Mouse (Mus musculus) heart, embryonic 13.5 days (tissue): Measurements from ENCODE around the gene Stk24. TPM values are rescaled to one million over a fixed set of nuclear protein-coding genes. Genes with fewer than 3 reads are reported as not detected.

ENCODE experiments used
- ATAC-seq: fragments of 200-750 bp; cut with Nextera tagmentation; 2 replicates; pipeline ENCODE4 v1.8.0; 2017; ENCODE audit warnings: moderate TSS enrichment; ENCODE audit not compliant: insufficient number of reproducible peaks, low FRiP score, low TSS enrichment; ENCODE audit errors: extremely low read depth
- H3K27ac ChIP-seq: fragments of 300-500 bp; sonication (generic); replicated peaks from 2 replicates; pipeline ENCODE4 v1.5.1; 2015; ENCODE audit warnings: moderate library complexity, mild to moderate bottlenecking, inconsistent platforms
- H3K27me3 ChIP-seq: fragments of 300-500 bp; sonication (generic); replicated peaks from 2 replicates; pipeline ENCODE4 v1.6.1; 2015; ENCODE audit warnings: mild to moderate bottlenecking, inconsistent platforms
- H3K36me3 ChIP-seq: fragments of 300-500 bp; sonication (generic); 2 replicates; pipeline ENCODE4 v1.6.1; 2015; ENCODE audit warnings: mild to moderate bottlenecking, inconsistent platforms
- H3K4me1 ChIP-seq: fragments of 300-500 bp; sonication (generic); 2 replicates; pipeline ENCODE4 v1.6.1; 2015; ENCODE audit warnings: inconsistent platforms
- H3K4me2 ChIP-seq: fragments of 300-500 bp; sonication (generic); 2 replicates; pipeline ENCODE4 v1.6.1; 2015; ENCODE audit warnings: inconsistent platforms, mild to moderate bottlenecking, moderate library complexity
- H3K4me3 ChIP-seq: fragments of 300-500 bp; sonication (generic); 2 replicates; pipeline ENCODE4 v1.5.1; 2015; ENCODE audit warnings: moderate library complexity, mild to moderate bottlenecking, inconsistent platforms
- H3K9ac ChIP-seq: fragments of 300-500 bp; sonication (generic); 2 replicates; pipeline ENCODE4 v1.6.1; 2015; ENCODE audit warnings: inconsistent platforms, mild to moderate bottlenecking, moderate library complexity
- H3K9me3 ChIP-seq: fragments of 300-500 bp; sonication (generic); 2 replicates; pipeline ENCODE4 v1.6.1; 2016; ENCODE audit warnings: inconsistent platforms
- WGBS: fragments of 180-500 bp; shearing (Covaris S2); methylation state at CpG from one replicate; pipeline ENCODE4 v1.1.7; 2015; ENCODE audit warnings: mixed read lengths; 5-methylcytosine and 5-hydroxymethylcytosine counted together
- polyA plus RNA-seq: library from polyadenylated mRNA; unstranded; fragments of >200 nt; fragmentation: Nextera tagmentation; extraction: Ambion mirVana; gene quantifications from 2 replicates; pipeline ENCODE4 v1.2.1, GENCODE M21; 2015

The Stk24 gene
- polyA plus RNA-seq, 1 experiment from 2014 or later = 29.7 TPM

GRCm38 (mm10) chr14:121348256-121348655 is 31.6 kb downstream of the Stk24 start:
- WGBS = 29% methylated on average over 8 of the region's 8 CpGs
- Histone ChIP-seq H3K4me3 (no peak overlapping the region), H3K36me3 (no peaks in the 10 kb centered on the region), H3K27ac (peak overlapping the region; percentile 44), H3K4me2 (no peak overlapping the region), H3K4me1 (peaks cover 94% of the 10 kb centered on the region), H3K9me3 (no peaks in the 10 kb centered on the region), H3K27me3 (no peaks in the 10 kb centered on the region), H3K9ac (peak overlapping the region; percentile 52)
- no peak for ATAC-seq

DNA sequence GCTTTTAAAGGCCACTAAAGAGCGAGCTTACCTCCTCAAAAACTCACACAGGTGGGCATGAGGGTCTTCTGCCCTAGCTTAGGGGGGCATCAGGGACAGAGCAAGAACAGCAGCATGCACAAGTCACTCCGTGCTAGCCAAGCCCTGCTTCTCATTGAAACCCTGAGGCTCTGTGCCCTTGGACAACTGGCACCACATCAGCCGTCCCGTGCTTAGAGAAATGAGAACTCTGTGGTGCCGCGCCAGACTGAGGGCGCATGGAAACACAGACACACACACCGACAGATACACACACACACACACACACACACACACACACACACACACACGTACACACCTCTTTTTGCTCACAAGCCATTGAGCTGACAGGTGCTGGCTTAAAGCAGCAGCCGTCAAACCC is 32.7 kb downstream of the Stk24 start:
- no peak for ATAC-seq

DNA sequence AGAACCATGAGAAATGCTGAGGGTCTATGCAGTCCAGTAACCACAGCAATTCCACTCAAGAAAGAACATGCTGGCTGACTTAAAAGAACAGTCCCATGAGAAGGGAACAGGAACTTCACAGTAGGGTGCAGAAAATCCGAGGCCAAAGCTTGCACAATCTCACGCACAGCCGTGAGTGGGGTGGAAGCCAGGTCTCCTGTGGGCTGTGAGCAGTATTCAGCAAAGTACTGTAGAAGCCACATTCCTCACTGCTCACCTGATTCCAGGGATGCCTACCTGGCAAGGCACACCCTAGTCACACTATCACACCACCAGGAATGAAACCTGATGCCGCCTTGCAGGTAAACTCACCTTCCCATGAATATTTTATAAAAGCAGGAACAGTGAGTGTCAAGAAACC is 33.2 kb downstream of the Stk24 start:
- H3K4me2 ChIP-seq = no peak overlapping the region
- 87% methylated on average over 4 of the region's 4 CpGs for WGBS
- no peak for ATAC-seq

More for the DNA sequence above, 32.7 kb downstream of the Stk24 start:
- Histone ChIP-seq H3K4me2 (no peak overlapping the region), H3K4me1 (peaks cover 94% of the 10 kb centered on the region), H3K36me3 (no peaks in the 10 kb centered on the region), H3K27me3 (no peaks in the 10 kb centered on the region), H3K9me3 (no peaks in the 10 kb centered on the region), H3K4me3 (no peak overlapping the region), H3K27ac (no peak overlapping the region), H3K9ac (no peak overlapping the region)
- WGBS = 87% methylated on average over 10 of the region's 10 CpGs

GRCm38 (mm10) chr14:121346053-121346452 is 33.8 kb downstream of the Stk24 start:
- no peak overlapping the region for H3K9ac ChIP-seq
- peaks cover 94% of the 10 kb centered on the region for H3K4me1 ChIP-seq
- no peaks in the 10 kb centered on the region for H3K27me3 ChIP-seq
- H3K4me3 ChIP-seq = no peak overlapping the region
- H3K27ac ChIP-seq = no peak overlapping the region
- no peak overlapping the region for H3K4me2 ChIP-seq
- no peaks in the 10 kb centered on the region for H3K9me3 ChIP-seq
- H3K36me3 ChIP-seq = no peaks in the 10 kb centered on the region
- 87% methylated on average over 4 of the region's 4 CpGs for WGBS
- ATAC-seq = no peak

More for the DNA sequence above, 33.2 kb downstream of the Stk24 start:
- no peaks in the 10 kb centered on the region for H3K27me3 ChIP-seq
- peaks cover 94% of the 10 kb centered on the region for H3K4me1 ChIP-seq
- H3K36me3 ChIP-seq = no peaks in the 10 kb centered on the region
- H3K4me3 ChIP-seq = no peak overlapping the region
- H3K9ac ChIP-seq = no peak overlapping the region
- H3K9me3 ChIP-seq = no peaks in the 10 kb centered on the region
- H3K27ac ChIP-seq = no peak overlapping the region

DNA sequence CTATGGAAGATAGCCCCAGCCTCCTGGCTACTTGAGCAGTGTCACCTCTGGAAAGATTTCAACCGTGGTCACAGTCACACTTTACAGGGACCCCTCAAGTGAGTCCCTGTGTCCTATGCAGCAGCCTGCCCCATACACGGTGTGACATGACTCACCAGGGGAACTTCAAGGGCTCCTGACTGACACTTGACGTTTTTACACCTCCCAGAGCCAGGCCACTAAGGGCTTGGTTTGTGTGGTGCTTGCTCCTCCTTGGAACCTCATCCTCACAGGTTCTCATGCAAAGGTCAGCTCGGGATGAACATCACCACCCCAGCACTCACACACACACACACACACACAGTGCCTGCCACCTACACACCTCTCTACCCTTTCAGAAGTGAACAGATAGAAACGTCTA is 34.9 kb downstream of the Stk24 start:
- Histone ChIP-seq H3K4me2 (no peak overlapping the region), H3K27ac (peak overlapping the region; percentile 29), H3K27me3 (no peaks in the 10 kb centered on the region), H3K36me3 (no peaks in the 10 kb centered on the region), H3K9ac (no peak overlapping the region), H3K4me3 (no peak overlapping the region), H3K9me3 (no peaks in the 10 kb centered on the region), H3K4me1 (peaks cover 97% of the 10 kb centered on the region)
- WGBS = 37% methylated on average over 5 of the region's 5 CpGs
- no peak for ATAC-seq

- no peaks in the 10 kb centered on the region for H3K27me3 ChIP-seq
- H3K4me2 ChIP-seq = no peak overlapping the region
- peaks cover 97% of the 10 kb centered on the region for H3K4me1 ChIP-seq
- H3K36me3 ChIP-seq = no peaks in the 10 kb centered on the region
- ATAC-seq = no peak
- H3K9ac ChIP-seq = no peak overlapping the region
- H3K4me3 ChIP-seq = no peak overlapping the region
- no peak overlapping the region for H3K27ac ChIP-seq
- 90% methylated on average over 3 of the region's 3 CpGs for WGBS
- no peaks in the 10 kb centered on the region for H3K9me3 ChIP-seq
Measured at GRCm38 (mm10) chr14:121342885-121343284, 36.9 kb downstream of the Stk24 start.

GRCm38 (mm10) chr14:121339951-121340401 is 39.8 kb downstream of the Stk24 start:
- Histone ChIP-seq H3K36me3 (peaks cover 25% of the 10 kb centered on the region), H3K9ac (peak overlapping the region; percentile 63), H3K27ac (peak overlapping the region; percentile 24), H3K4me3 (no peak overlapping the region), H3K9me3 (no peaks in the 10 kb centered on the region), H3K4me1 (peaks cover 82% of the 10 kb centered on the region), H3K4me2 (no peak overlapping the region), H3K27me3 (no peaks in the 10 kb centered on the region)
- no peak for ATAC-seq
- WGBS = 64% methylated on average over 8 of the region's 8 CpGs

DNA sequence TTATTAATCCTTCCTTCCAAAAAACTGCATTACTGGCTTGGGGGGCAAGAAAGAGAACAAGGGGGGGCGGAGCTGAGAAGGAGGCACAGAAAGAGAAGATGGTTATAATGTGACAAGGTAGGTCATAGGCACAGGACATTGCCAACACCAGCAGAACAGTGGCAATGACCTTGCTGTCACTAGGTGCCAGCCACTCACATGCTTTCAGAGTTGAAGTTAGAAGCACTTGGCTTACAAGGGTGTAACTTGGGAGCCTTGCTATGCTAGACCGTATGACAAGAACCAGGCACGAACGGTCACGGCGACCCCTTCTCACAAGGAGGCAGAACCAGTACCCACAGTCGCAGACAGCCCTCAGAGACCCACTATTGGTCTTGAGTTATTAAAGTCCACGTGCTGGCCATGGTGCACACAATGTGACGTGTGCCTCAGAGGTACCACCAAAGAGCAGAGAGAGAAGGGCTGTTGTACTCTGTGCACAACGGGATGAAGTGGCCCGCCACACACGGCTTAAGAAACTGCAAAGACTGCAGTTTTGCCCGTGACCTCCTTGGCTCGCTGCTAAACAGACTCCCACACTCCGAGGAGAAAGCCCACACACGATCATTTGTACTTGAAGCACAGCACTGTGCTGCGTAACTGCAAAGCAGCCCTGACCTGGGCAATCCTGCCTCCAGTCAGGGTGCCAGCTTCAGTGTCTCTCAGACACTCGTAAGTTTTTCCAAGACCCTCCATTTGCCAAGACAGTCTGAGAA is 40.8 kb downstream of the Stk24 start:
- 0 out of 2 replicates have a peak overlapping the region, but pooled peaks have one; percentile 8 for H3K27ac ChIP-seq
- H3K27me3 ChIP-seq = no peaks in the 10 kb centered on the region
- WGBS = 72% methylated on average over 18 of the region's 18 CpGs
- H3K4me2 ChIP-seq = no peak overlapping the region
- 0 out of 2 replicates have a peak, but pooled peaks have one; percentile 15 for ATAC-seq
- H3K9ac ChIP-seq = peak overlapping the region; percentile 24; the same call in 1 of the 2 replicates
- peaks cover 74% of the 10 kb centered on the region for H3K4me1 ChIP-seq
- no peak overlapping the region for H3K4me3 ChIP-seq
- H3K9me3 ChIP-seq = no peaks in the 10 kb centered on the region
- peaks cover 32% of the 10 kb centered on the region for H3K36me3 ChIP-seq

DNA sequence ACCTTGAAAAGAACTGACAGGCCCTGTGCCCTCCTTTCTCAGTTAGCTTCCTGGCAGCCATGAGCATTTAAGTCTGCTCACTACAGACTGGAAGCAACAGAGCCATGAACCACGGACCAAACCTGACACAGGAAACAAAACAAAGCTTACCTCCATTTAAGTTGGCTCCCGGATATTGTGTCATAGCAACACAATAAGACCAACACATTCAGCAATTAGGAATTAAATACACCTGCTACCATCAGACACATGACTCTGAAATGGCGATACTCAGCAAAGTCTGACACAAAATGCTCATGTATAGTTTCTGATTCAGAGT is 49.8 kb downstream of the Stk24 start:
- 75% methylated on average over 3 of the region's 3 CpGs for WGBS
- no peaks in the 10 kb centered on the region for H3K9me3 ChIP-seq
- H3K9ac ChIP-seq = no peak overlapping the region
- no peak for ATAC-seq
- peaks cover 8% of the 10 kb centered on the region for H3K36me3 ChIP-seq
- no peak overlapping the region for H3K4me3 ChIP-seq
- peaks cover 54% of the 10 kb centered on the region for H3K4me1 ChIP-seq
- H3K27ac ChIP-seq = no peak overlapping the region
- no peaks in the 10 kb centered on the region for H3K27me3 ChIP-seq
- no peak overlapping the region for H3K4me2 ChIP-seq

- Histone ChIP-seq H3K36me3 (peaks cover 3% of the 10 kb centered on the region), H3K27ac (no peak overlapping the region), H3K9me3 (no peaks in the 10 kb centered on the region), H3K27me3 (no peaks in the 10 kb centered on the region), H3K4me2 (no peak overlapping the region), H3K4me3 (no peak overlapping the region), H3K4me1 (peaks cover 59% of the 10 kb centered on the region), H3K9ac (no peak overlapping the region)
- no peak for ATAC-seq
- WGBS = 66% methylated on average over 5 of the region's 5 CpGs
Measured at GRCm38 (mm10) chr14:121329401-121330089, 50.3 kb downstream of the Stk24 start.

GRCm38 (mm10) chr14:121328878-121329277 is 50.9 kb downstream of the Stk24 start:
- no peak overlapping the region for H3K9ac ChIP-seq
- H3K36me3 ChIP-seq = no peaks in the 10 kb centered on the region
- peaks cover 66% of the 10 kb centered on the region for H3K4me1 ChIP-seq
- H3K27me3 ChIP-seq = no peaks in the 10 kb centered on the region
- no peak for ATAC-seq
- 69% methylated on average over 5 of the region's 5 CpGs for WGBS
- H3K9me3 ChIP-seq = no peaks in the 10 kb centered on the region
- H3K4me2 ChIP-seq = no peak overlapping the region
- no peak overlapping the region for H3K27ac ChIP-seq
- no peak overlapping the region for H3K4me3 ChIP-seq
